Mouse (Mus musculus) brown adipose tissue, adult 24 weeks (tissue): ENCODE data around the gene Trim41. TPM values are rescaled to one million over a fixed set of nuclear protein-coding genes. Genes with fewer than 3 reads are reported as not detected.
A peak's percentile ranks its signal among the peaks of the same experiment; 100 is the strongest.
"Not testable (repeated sequence)": the region's sequence is repeated elsewhere in the genome, so short reads cannot be mapped to it uniquely, and the experiment has no call there.

Experiments used
- H3K27ac ChIP-seq: fragments of 200-500 bp; replicated peaks from 2 replicates; pipeline ENCODE4 v1.5.1; 2012; ENCODE audit warnings: low read depth, mild to moderate bottlenecking, low read length
- H3K4me1 ChIP-seq: fragments of 200-500 bp; 2 replicates; pipeline ENCODE4 v1.6.1; 2012; ENCODE audit warnings: low read length, mixed read lengths; ENCODE audit not compliant: control insufficient read depth, insufficient read depth, insufficient read length
- H3K4me3 ChIP-seq: fragments of 200-500 bp; 2 replicates; pipeline ENCODE4 v1.5.1; 2012; ENCODE audit warnings: low read depth, mild to moderate bottlenecking, low read length, moderate library complexity; ENCODE audit not compliant: insufficient read depth
- polyA plus RNA-seq: library from polyadenylated mRNA; stranded (reverse); fragments of >200 nt; gene quantifications from 2 replicates; pipeline ENCODE4 v1.2.4, GENCODE M21; 2012; ENCODE audit not compliant: missing spikeins, insufficient read depth, insufficient read length

Trim41 gene
- 14.0 and 15.5 TPM in 2 replicates for polyA plus RNA-seq

GRCm38 (mm10) chr11:48816800-48817665, at the start of gene Trim41:
TSS of gene Trim41 (minus strand) at chr11:48817353.
- Histone ChIP-seq H3K27ac (peak within 1 kb of the TSS; percentile 98), H3K4me3 (peak within 1 kb of the TSS; percentile 84), H3K4me1 (peaks cover 7% of the 10 kb centered on the region)

GRCm38 (mm10) chr11:48866481-48866880, 49.3 kb upstream of the Trim41 start:
- Histone ChIP-seq H3K4me1 (peaks cover 6% of the 10 kb centered on the region), H3K27ac (no peak overlapping the region), H3K4me3 (no peak overlapping the region)

- Histone ChIP-seq H3K4me3 (no peak overlapping the region), H3K27ac (no peak overlapping the region), H3K4me1 (peaks cover 6% of the 10 kb centered on the region)
These were observed 46.7 kb upstream of the Trim41 start for GRCm38 (mm10) chr11:48863808-48864207.

GRCm38 (mm10) chr11:48862784-48863319, 45.7 kb upstream of the Trim41 start:
- peaks cover 3% of the 10 kb centered on the region for H3K4me1 ChIP-seq
- no peak overlapping the region for H3K4me3 ChIP-seq
- no peak overlapping the region for H3K27ac ChIP-seq

GRCm38 (mm10) chr11:48859014-48859413, 41.9 kb upstream of the Trim41 start:
- H3K4me3 ChIP-seq, result no peak overlapping the region
- no peak overlapping the region for H3K27ac ChIP-seq
- 0 out of 2 replicates have a peak, but pooled peaks cover 5% of the 10 kb centered on the region for H3K4me1 ChIP-seq

GRCm38 (mm10) chr11:48853474-48854180, 36.5 kb upstream of the Trim41 start:
- Histone ChIP-seq H3K4me1 (0 out of 2 replicates have a peak, but pooled peaks cover 5% of the 10 kb centered on the region), H3K27ac (peak overlapping the region; percentile 48)

GRCm38 (mm10) chr11:48852624-48853473, 35.7 kb upstream of the Trim41 start:
- H3K4me3 ChIP-seq, result peak overlapping the region; percentile 82
- H3K4me1 ChIP-seq, result 0 out of 2 replicates have a peak, but pooled peaks cover 5% of the 10 kb centered on the region
- no peak overlapping the region for H3K27ac ChIP-seq

More at GRCm38 (mm10) chr11:48853474-48854180, 36.5 kb upstream of the Trim41 start:
- H3K4me3 ChIP-seq, result peak overlapping the region; percentile 82

- Histone ChIP-seq H3K4me3 (no peak overlapping the region), H3K27ac (no peak overlapping the region), H3K4me1 (0 out of 2 replicates have a peak, but pooled peaks cover 5% of the 10 kb centered on the region)
These were observed 35.0 kb upstream of the Trim41 start for GRCm38 (mm10) chr11:48852190-48852589.

- Histone ChIP-seq H3K4me1 (0 out of 2 replicates have a peak, but pooled peaks cover 5% of the 10 kb centered on the region), H3K27ac (no peak overlapping the region), H3K4me3 (no peak overlapping the region)
These were observed 34.3 kb upstream of the Trim41 start for GRCm38 (mm10) chr11:48851270-48851995.

GRCm38 (mm10) chr11:48850240-48850639, 33.1 kb upstream of the Trim41 start:
- Histone ChIP-seq H3K4me3 (no peak overlapping the region), H3K4me1 (0 out of 2 replicates have a peak, but pooled peaks cover 5% of the 10 kb centered on the region), H3K27ac (no peak overlapping the region)

GRCm38 (mm10) chr11:48846881-48847280, 29.7 kb upstream of the Trim41 start:
- Histone ChIP-seq H3K4me3 (no peak overlapping the region), H3K27ac (no peak overlapping the region), H3K4me1 (no peaks in the 10 kb centered on the region)

GRCm38 (mm10) chr11:48846362-48846761, 29.2 kb upstream of the Trim41 start:
- not testable (repeated sequence) for H3K27ac ChIP-seq, H3K4me1 ChIP-seq, H3K4me3 ChIP-seq

- H3K4me3 ChIP-seq, result no peak overlapping the region
- H3K4me1 ChIP-seq, result no peaks in the 10 kb centered on the region
- no peak overlapping the region for H3K27ac ChIP-seq
These were observed 28.2 kb upstream of the Trim41 start for GRCm38 (mm10) chr11:48845244-48845815.
